Mouse (Mus musculus) ES-Bruce4 (cell line): ENCODE results near the gene Arhgef10l.

Source experiments
- CTCF ChIP-seq: IDR thresholded peaks from one replicate; pipeline ENCODE4 v1.8.1; 2011; ENCODE audit warnings: low read depth, low read length
- EP300 ChIP-seq: IDR thresholded peaks from 2 replicates; pipeline ENCODE4 v1.6.1; 2011; ENCODE audit warnings: low read depth, low read length; ENCODE audit not compliant: insufficient read depth
- POLR2A ChIP-seq: IDR thresholded peaks from one replicate; pipeline ENCODE4 v1.8.1; 2011; ENCODE audit warnings: low read length; ENCODE audit not compliant: insufficient read depth

DNA sequence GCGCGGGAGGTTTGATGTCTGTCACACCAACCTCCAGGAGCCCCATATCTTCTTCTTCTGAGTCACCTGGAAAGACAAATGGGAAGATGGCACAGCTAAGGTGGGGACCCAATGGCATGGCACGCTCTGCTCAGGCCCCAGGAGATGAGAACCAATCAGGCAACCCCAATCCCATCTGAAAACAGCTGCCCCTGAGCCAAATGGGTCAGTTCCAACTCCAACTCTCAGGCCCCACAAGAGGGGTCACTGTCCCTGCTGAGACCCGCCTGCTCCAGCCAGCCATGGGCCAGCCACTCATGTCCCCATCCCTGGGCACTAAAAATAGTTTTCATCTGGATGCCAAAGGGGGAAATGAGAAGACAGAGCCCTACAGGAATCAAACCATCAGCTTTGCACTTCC lies 84.9 kb downstream of the Arhgef10l start:
- no peak for TF ChIP-seq POLR2A
- TF ChIP-seq CTCF = no peak
- no peak for TF ChIP-seq EP300
